Mouse (Mus musculus): ENCODE data around the gene Hils1.

Gene Hils1

GRCm38 (mm10) chr11:94988780-94989561, 21.6 kb downstream of the Hils1 start:
- DNase-seq (ENCODE audit: low spot score in 2 of 2) = no peak

GRCm38 (mm10) chr11:94989562-94990017, 22.2 kb downstream of the Hils1 start:
- DNase-seq (ENCODE audit: low spot score in 2 of 2) = peak in 1 of 2 experiments; percentile 60

- DNase-seq (ENCODE audit: low spot score in 2 of 2) = no peak
These were observed 22.8 kb downstream of the Hils1 start for GRCm38 (mm10) chr11:94990102-94990748.

GRCm38 (mm10) chr11:94990749-94991577, 23.6 kb downstream of the Hils1 start, which contains the start of gene Ppp1r9b:
Gene Ppp1r9b (plus strand): TSS chr11:94991035.
- DNase-seq (ENCODE audit: low spot score in 2 of 2) = peak; percentile 88 to 92

GRCm38 (mm10) chr11:94991641-94992479, 24.5 kb downstream of the Hils1 start:
- DNase-seq (ENCODE audit: low spot score in 2 of 2) = peak; percentile 49 to 60

GRCm38 (mm10) chr11:94992480-94992753, 25.0 kb downstream of the Hils1 start:
- DNase-seq (ENCODE audit: low spot score in 2 of 2) = no peak

GRCm38 (mm10) chr11:94992754-94993606, 25.6 kb downstream of the Hils1 start:
- no peak for DNase-seq (ENCODE audit: low spot score in 2 of 2)

- no peak for DNase-seq (ENCODE audit: low spot score in 2 of 2)
These were observed 26.9 kb downstream of the Hils1 start for GRCm38 (mm10) chr11:94994208-94994814.

GRCm38 (mm10) chr11:94994947-94995772, 27.8 kb downstream of the Hils1 start:
- no peak for DNase-seq (ENCODE audit: low spot score in 2 of 2)

- DNase-seq (ENCODE audit: low spot score in 2 of 2) = no peak
These were observed 28.7 kb downstream of the Hils1 start for GRCm38 (mm10) chr11:94996101-94996500.

GRCm38 (mm10) chr11:94996984-94997383, 29.6 kb downstream of the Hils1 start:
- DNase-seq (ENCODE audit: low spot score in 2 of 2) = no peak

- no peak for DNase-seq (ENCODE audit: low spot score in 2 of 2)
These were observed 30.2 kb downstream of the Hils1 start for GRCm38 (mm10) chr11:94997596-94997995.

- no peak for DNase-seq (ENCODE audit: low spot score in 2 of 2)
These were observed 30.7 kb downstream of the Hils1 start for GRCm38 (mm10) chr11:94998041-94998531.

GRCm38 (mm10) chr11:95000128-95000527, 32.7 kb downstream of the Hils1 start:
- DNase-seq (ENCODE audit: low spot score in 2 of 2) = no peak

- DNase-seq (ENCODE audit: low spot score in 2 of 2) = no peak
These were observed 33.2 kb downstream of the Hils1 start for GRCm38 (mm10) chr11:95000548-95000947.

GRCm38 (mm10) chr11:95001058-95001457, 33.7 kb downstream of the Hils1 start:
- DNase-seq (ENCODE audit: low spot score in 2 of 2) = peak in 1 of 2 experiments; percentile 61

- DNase-seq (ENCODE audit: low spot score in 2 of 2) = no peak
These were observed 34.4 kb downstream of the Hils1 start for GRCm38 (mm10) chr11:95001584-95002347.

GRCm38 (mm10) chr11:95002705-95003104, 35.3 kb downstream of the Hils1 start:
- DNase-seq (ENCODE audit: low spot score in 2 of 2) = no peak

Data from spleen, postnatal 14 days (tissue).